ENCODE assay signal across 8 mouse cellular contexts in the genomic region with DNA sequence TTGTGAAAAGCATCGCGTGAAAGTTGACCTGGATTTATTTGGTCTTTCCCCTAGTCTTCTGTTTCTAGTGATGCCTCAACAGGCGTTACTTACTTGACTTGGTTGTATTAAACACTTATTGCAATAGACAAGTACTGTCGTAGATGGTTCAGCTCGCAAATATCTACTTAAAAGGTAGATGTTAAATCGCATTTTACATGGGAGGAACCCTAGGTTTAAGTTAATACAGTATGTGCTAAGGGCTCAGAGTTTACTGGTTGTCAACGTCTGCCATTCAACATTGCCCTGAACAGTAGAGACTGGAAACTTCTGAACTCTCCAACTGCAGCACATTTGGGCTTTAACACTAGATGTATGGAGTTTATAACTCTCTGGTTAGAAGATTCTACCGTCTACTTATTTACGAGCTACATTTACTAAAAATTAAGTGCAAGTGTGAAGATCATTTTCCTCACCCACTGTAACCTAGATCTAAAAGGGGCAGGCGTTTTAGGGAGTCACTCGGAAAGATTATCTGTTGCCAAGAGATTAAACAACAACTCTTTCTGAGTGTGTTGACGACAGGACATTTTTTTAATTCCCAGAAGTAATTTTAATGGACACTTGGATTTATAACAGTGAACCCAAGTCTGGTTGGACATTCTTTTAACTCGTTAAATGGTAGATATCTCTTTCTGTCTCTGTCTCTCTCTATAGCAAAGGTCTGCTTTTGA. TPM values are rescaled to one million over a fixed set of nuclear protein-coding genes. Genes with fewer than 3 reads are reported as not detected.
DNase-seq lines count a peak whose midpoint lies in the region; ATAC-seq lines count a peak whose summit lies in the region.

No protein-coding gene starts in this region.

- peak overlapping the region; percentile 79 for H3K27ac ChIP-seq in heart, embryonic 12.5 days (ENCODE audit: poor library complexity, severe bottlenecking)
- peak overlapping the region; percentile 65; the same call in 1 of the 2 replicates for H3K27ac ChIP-seq in macrophage

- peak; percentile 1; the same call in 1 of the 2 replicates for ATAC-seq in heart, embryonic 12.5 days (ENCODE audit: insufficient number of reproducible peaks, low FRiP score)

- H3K9ac ChIP-seq in heart, embryonic 12.5 days, result peak overlapping the region; percentile 91

- H3K4me2 ChIP-seq in heart, embryonic 12.5 days, result peak overlapping the region; percentile 67

- intact Hi-C loops in heart, postnatal 36 days (cut with DNase I), result no loop called here

- 13% methylated on average over 13 of the region's 13 CpGs for WGBS in heart, embryonic 12.5 days
- 26% methylated on average over 13 of the region's 13 CpGs for WGBS in macrophage (ENCODE audit: missing documents)

- H3K36me3 ChIP-seq in heart, embryonic 12.5 days, result peaks cover 16% of the 10 kb centered on the region; the same call in 1 of the 2 replicates
- H3K36me3 ChIP-seq in macrophage (ENCODE audit: inconsistent target), result peaks cover 7% of the 10 kb centered on the region; the same call in 1 of the 2 replicates

- H3K27me3 ChIP-seq in heart, embryonic 12.5 days (replicated peaks), result no peaks in the 10 kb centered on the region

- no peak for DNase-seq in heart, postnatal 36 days
- DNase-seq in MEL-GATA-1-ER (ENCODE audit: extremely low read depth, low read depth), result peak; percentile 41
- DNase-seq in gonadal fat pad, adult 2 months (ENCODE audit: low read depth), result peak; percentile 10
- no peak for DNase-seq in yolk sac, embryonic 10.5 days (ENCODE audit: low spot score)
- no peak for DNase-seq in adrenal gland, postnatal 4 days (ENCODE audit: low spot score in 2 of 2)
- no peak for DNase-seq in kidney, postnatal 10 days

- H3K4me3 ChIP-seq in heart, embryonic 12.5 days, result peak overlapping the region; percentile 72
- peak overlapping the region; percentile 93 for H3K4me3 ChIP-seq in macrophage (ENCODE audit: inconsistent target)

- H3K79me2 ChIP-seq in macrophage (ENCODE audit: inconsistent target), result peaks cover 56% of the 10 kb centered on the region

- H3K4me1 ChIP-seq in heart, embryonic 12.5 days (replicated peaks), result peaks cover 5% of the 10 kb centered on the region

- no peaks in the 10 kb centered on the region for H3K9me3 ChIP-seq in heart, embryonic 12.5 days (replicated peaks)

RNA-seq across cellular contexts. Expression of a gene that starts 0.7 kb away (rescaled TPM):
- polyA plus RNA-seq in heart, embryonic 12.5 days (2016; fragmentation: Nextera tagmentation; extraction: Ambion mirVana), result 16.9 and 17.9 TPM in 2 replicates
- 10 to 100 TPM; 23.4 to 23.8 TPM for total RNA-seq in heart, postnatal 36 days (2021)
- 5.0 and 5.6 TPM in 2 replicates for polyA plus RNA-seq in gonadal fat pad, adult 2 months (2012; rRNA removed)
- 10 to 100 TPM in 16 of 26 experiments, 1 to 10 TPM in 10; 3.4 to 26.9 (median 14.3) TPM for total RNA-seq in macrophage (2018; cell fraction: chromatin; rRNA removed)
- 10 to 100 TPM in 16 of 26 experiments, 1 to 10 TPM in 10; 4.1 to 13.0 (median 10.3) TPM for total RNA-seq in macrophage (2018; cell fraction: cytosol; rRNA removed)
- total RNA-seq in macrophage (2018; cell fraction: nucleus; rRNA removed), result 10 to 100 TPM in 15 of 26 experiments, 1 to 10 TPM in 11; 3.9 to 30.9 (median 11.2) TPM
- polyA plus RNA-seq in macrophage (2018), result 7.1 to 9.9 TPM (median 9.4 TPM) in 3 replicates
- 10 to 100 TPM; 25.4 to 28.6 TPM for total RNA-seq in adrenal gland, postnatal 4 days (2021)

RNA-seq across cellular contexts. Expression of a gene that starts 1.1 kb away (rescaled TPM):
- polyA plus RNA-seq in heart, embryonic 12.5 days (2016; fragmentation: Nextera tagmentation; extraction: Ambion mirVana), result 52.7 and 54.5 TPM in 2 replicates
- 10 to 100 TPM; 31.2 to 35.1 TPM for total RNA-seq in heart, postnatal 36 days (2021)
- polyA plus RNA-seq in gonadal fat pad, adult 2 months (2012; rRNA removed), result 11.0 TPM in 2 replicates
- total RNA-seq in macrophage (2018; cell fraction: chromatin; rRNA removed), result 10 to 100 TPM in 25 of 26 experiments, 1 to 10 TPM in 1; 9.1 to 54.6 (median 30.2) TPM
- total RNA-seq in macrophage (2018; cell fraction: cytosol; rRNA removed), result 10 to 100 TPM; 18.3 to 36.6 (median 31.3) TPM
- total RNA-seq in macrophage (2018; cell fraction: nucleus; rRNA removed), result 10 to 100 TPM; 12.4 to 50.3 (median 24.8) TPM
- polyA plus RNA-seq in macrophage (2018), result 21.1 to 29.3 TPM (median 24.5 TPM) in 3 replicates
- 10 to 100 TPM; 48.1 to 49.4 TPM for total RNA-seq in adrenal gland, postnatal 4 days (2021)

RNA-seq across cellular contexts. Expression of a gene that starts 49.1 kb away (rescaled TPM):
- 50.1 and 53.8 TPM in 2 replicates for polyA plus RNA-seq in heart, embryonic 12.5 days (2016; fragmentation: Nextera tagmentation; extraction: Ambion mirVana)
- total RNA-seq in heart, postnatal 36 days (2021), result under 1 TPM; 0.62 to 0.67 TPM
- polyA plus RNA-seq in gonadal fat pad, adult 2 months (2012; rRNA removed), result 0.14 and 0.27 TPM in 2 replicates
- 10 to 100 TPM in 8 of 26 experiments, 1 to 10 TPM in 16, not detected in 2; 1.4 to 27.2 (median 7.8) TPM for total RNA-seq in macrophage (2018; cell fraction: chromatin; rRNA removed)
- 1 to 10 TPM in 25 of 26 experiments, under 1 TPM in 1; 0.91 to 3.8 (median 2.5) TPM for total RNA-seq in macrophage (2018; cell fraction: cytosol; rRNA removed)
- 10 to 100 TPM in 2 of 26 experiments, 1 to 10 TPM in 23, not detected in 1; 1.4 to 21.7 (median 3.1) TPM for total RNA-seq in macrophage (2018; cell fraction: nucleus; rRNA removed)
- 1.1 to 22.7 TPM (median 18.2 TPM) in 3 replicates for polyA plus RNA-seq in macrophage (2018)
- total RNA-seq in adrenal gland, postnatal 4 days (2021), result 10 to 100 TPM; 10.8 to 11.0 TPM

RNA-seq across cellular contexts. Expression of a gene that starts 49.3 kb away (rescaled TPM):
- polyA plus RNA-seq in heart, embryonic 12.5 days (2016; fragmentation: Nextera tagmentation; extraction: Ambion mirVana), result 10.6 and 11.0 TPM in 2 replicates
- total RNA-seq in heart, postnatal 36 days (2021), result 1 to 10 TPM; 6.3 to 7.3 TPM
- polyA plus RNA-seq in gonadal fat pad, adult 2 months (2012; rRNA removed), result 2.0 and 2.7 TPM in 2 replicates
- total RNA-seq in macrophage (2018; cell fraction: chromatin; rRNA removed), result 10 to 100 TPM in 23 of 26 experiments, 1 to 10 TPM in 3; 7.2 to 45.7 (median 22.6) TPM
- 10 to 100 TPM in 16 of 26 experiments, 1 to 10 TPM in 10; 3.3 to 15.2 (median 10.8) TPM for total RNA-seq in macrophage (2018; cell fraction: cytosol; rRNA removed)
- 10 to 100 TPM in 25 of 26 experiments, 1 to 10 TPM in 1; 9.5 to 61.7 (median 17.4) TPM for total RNA-seq in macrophage (2018; cell fraction: nucleus; rRNA removed)
- polyA plus RNA-seq in macrophage (2018), result 9.1 to 16.6 TPM (median 12.1 TPM) in 3 replicates
- total RNA-seq in adrenal gland, postnatal 4 days (2021), result 10 to 100 TPM; 21.5 to 21.6 TPM

Comparison
In these comparisons a context has a peak if more than half of its experiments do, and no peak if none do; other contexts are left out.
1. DNase-seq: peak in MEL-GATA-1-ER (single experiment) and gonadal fat pad, adult 2 months (single experiment); none in heart, postnatal 36 days (0 of 2), yolk sac, embryonic 10.5 days (single experiment), adrenal gland, postnatal 4 days (0 of 2) and kidney, postnatal 10 days (single experiment).